In the genomic region with DNA sequence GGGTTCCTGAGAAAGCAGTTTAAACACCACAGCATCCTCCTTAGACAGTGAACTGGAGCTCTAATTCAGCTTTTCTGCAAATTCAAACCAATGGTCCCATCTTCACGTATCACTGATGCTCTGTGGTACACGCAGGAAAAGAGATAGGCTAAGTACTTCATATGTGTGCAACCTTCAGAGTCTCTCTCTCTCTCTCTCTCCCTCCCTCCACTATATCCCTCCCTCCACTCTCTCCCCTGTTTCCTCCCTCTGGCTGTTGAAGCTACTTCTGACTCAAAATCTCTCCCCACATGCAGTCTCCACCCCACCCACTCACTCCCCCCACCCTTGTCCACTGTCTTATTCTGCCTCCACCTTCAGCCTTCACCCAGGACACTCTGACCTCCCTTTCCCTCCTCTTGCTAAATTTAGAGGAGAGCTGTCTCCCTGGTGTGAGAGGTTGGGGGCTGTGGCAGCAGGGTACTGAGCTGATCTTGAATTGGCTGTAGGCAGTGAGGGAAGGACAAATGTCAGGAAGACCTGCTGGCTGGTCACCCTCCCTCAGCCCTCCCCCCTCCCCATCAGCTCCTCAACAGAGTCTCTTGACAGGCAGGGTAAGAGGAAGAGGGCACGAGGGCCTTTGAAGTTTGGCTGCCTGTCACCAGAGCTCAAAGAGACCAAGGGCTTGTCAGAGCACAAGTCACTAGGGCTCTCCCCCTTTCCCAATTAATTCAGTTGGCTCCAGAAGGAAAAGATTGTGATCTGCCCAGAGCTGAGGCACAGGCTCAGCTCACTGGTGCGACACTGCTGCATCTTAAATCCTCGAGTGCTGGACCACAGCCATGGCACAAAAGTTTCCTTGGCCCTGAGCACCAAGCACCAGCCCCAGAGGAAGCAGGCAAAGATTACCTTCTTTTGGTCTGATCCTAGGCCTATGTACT, we compare ENCODE assay signal across 10 mouse cellular contexts.
DNase-seq lines count a peak whose midpoint lies in the region; ATAC-seq lines count a peak whose summit lies in the region.
"Had no signal": no experiment of that assay in that cellular context is flagged by ENCODE, and none has a peak within 500 bp of the region (broad histone marks: within the 10 kb centered on the region; RNA-seq: fewer than 3 reads in every experiment).

No protein-coding gene starts in this region.

- H3K4me3 ChIP-seq in heart, embryonic 15.5 days, result no peak overlapping the region
- no peak overlapping the region for H3K4me3 ChIP-seq in hindbrain, embryonic 11.5 days (ENCODE audit: low read depth, low read length)
- no peak overlapping the region for H3K4me3 ChIP-seq in midbrain, embryonic 12.5 days

- ATAC-seq in heart, embryonic 15.5 days (replicated peaks; ENCODE audit: insufficient number of reproducible peaks, insufficient read depth, low FRiP score, low read depth), result peak; percentile 53; the same call in 1 of the 2 replicates
- peak; percentile 69; the same call in 1 of the 2 replicates for ATAC-seq in hindbrain, embryonic 11.5 days (ENCODE audit: low FRiP score)
- peak; percentile 79 for ATAC-seq in midbrain, embryonic 12.5 days (ENCODE audit: low FRiP score, low read depth)
- ATAC-seq in frontal cortex, adult (ENCODE audit: low TSS enrichment), result no peak

- H3K9ac ChIP-seq in heart, embryonic 15.5 days, result no peak overlapping the region
- no peak overlapping the region for H3K9ac ChIP-seq in hindbrain, embryonic 11.5 days (ENCODE audit: low read depth, low read length)
- H3K9ac ChIP-seq in midbrain, embryonic 12.5 days (replicated peaks), result no peak overlapping the region
- H3K9ac ChIP-seq: lung, embryonic 14.5 days had no signal

- H3K4me1 ChIP-seq in heart, embryonic 15.5 days (replicated peaks), result peaks cover 13% of the 10 kb centered on the region; the same call in 1 of the 2 replicates
- H3K4me1 ChIP-seq in hindbrain, embryonic 11.5 days (replicated peaks; ENCODE audit: control insufficient read depth, insufficient read depth, low read length), result no peaks in the 10 kb centered on the region
- peaks cover 13% of the 10 kb centered on the region; the same call in 1 of the 2 replicates for H3K4me1 ChIP-seq in midbrain, embryonic 12.5 days

- H3K27me3 ChIP-seq in heart, embryonic 15.5 days, result no peaks in the 10 kb centered on the region
- no peaks in the 10 kb centered on the region for H3K27me3 ChIP-seq in hindbrain, embryonic 11.5 days (ENCODE audit: control insufficient read depth, insufficient read depth, low read length)
- H3K27me3 ChIP-seq in midbrain, embryonic 12.5 days, result no peaks in the 10 kb centered on the region

- H3K27ac ChIP-seq in heart, embryonic 15.5 days, result no peak overlapping the region
- H3K27ac ChIP-seq in hindbrain, embryonic 11.5 days (ENCODE audit: low read depth, low read length), result no peak overlapping the region
- H3K27ac ChIP-seq in midbrain, embryonic 12.5 days (replicated peaks), result peak overlapping the region; percentile 63

- no peak for DNase-seq in heart, postnatal 25 days (ENCODE audit: low spot score)
- peak; percentile 25 for DNase-seq in embryo, embryonic 11 days
- DNase-seq in hindbrain, embryonic 11.5 days (ENCODE audit: low spot score), result peak; percentile 30
- no peak for DNase-seq in adipocyte (ENCODE audit: low spot score)
- DNase-seq: heart, adult 11 months; lung, embryonic 14.5 days; thymus, adult 2 months had no signal

- 19% methylated on average over 5 of the region's 5 CpGs for WGBS in heart, embryonic 15.5 days
- WGBS in hindbrain, embryonic 11.5 days, result 26% methylated on average over 5 of the region's 5 CpGs
- WGBS in midbrain, embryonic 12.5 days, result 28% methylated on average over 5 of the region's 5 CpGs

- no peak overlapping the region for H3K4me2 ChIP-seq in heart, embryonic 15.5 days
- H3K4me2 ChIP-seq in hindbrain, embryonic 11.5 days (replicated peaks; ENCODE audit: low read depth, low read length), result no peak overlapping the region
- H3K4me2 ChIP-seq in midbrain, embryonic 12.5 days (replicated peaks), result no peak overlapping the region
- H3K4me2 ChIP-seq: lung, embryonic 14.5 days had no signal

- no peaks in the 10 kb centered on the region for H3K36me3 ChIP-seq in heart, embryonic 15.5 days
- H3K36me3 ChIP-seq in hindbrain, embryonic 11.5 days (ENCODE audit: control insufficient read depth, insufficient read depth, low read length), result no peaks in the 10 kb centered on the region
- no peaks in the 10 kb centered on the region for H3K36me3 ChIP-seq in midbrain, embryonic 12.5 days

- no peaks in the 10 kb centered on the region for H3K9me3 ChIP-seq in heart, embryonic 15.5 days (replicated peaks)
- no peaks in the 10 kb centered on the region for H3K9me3 ChIP-seq in hindbrain, embryonic 11.5 days (ENCODE audit: control insufficient read depth, low read length)
- H3K9me3 ChIP-seq in midbrain, embryonic 12.5 days, result no peaks in the 10 kb centered on the region

- intact Hi-C loops in heart, postnatal 25 days (cut with DNase I), result no loop called here

Comparison
In these comparisons a context has a peak if more than half of its experiments do, and no peak if none do; other contexts are left out.
1. DNase-seq: peak in embryo, embryonic 11 days (single experiment) and hindbrain, embryonic 11.5 days (single experiment); none in heart, postnatal 25 days (single experiment) and adipocyte (single experiment).